Mouse (Mus musculus) heart, adult 9 months (tissue): ENCODE results near the gene Olfr1298.

Experiments
- DNase-seq, 2 experiments: peaks; one replicate each; pipeline ENCODE4 v3.0.0; 2022; ENCODE audit warnings: low spot score in 2 of 2

The Olfr1298 gene

DNA sequence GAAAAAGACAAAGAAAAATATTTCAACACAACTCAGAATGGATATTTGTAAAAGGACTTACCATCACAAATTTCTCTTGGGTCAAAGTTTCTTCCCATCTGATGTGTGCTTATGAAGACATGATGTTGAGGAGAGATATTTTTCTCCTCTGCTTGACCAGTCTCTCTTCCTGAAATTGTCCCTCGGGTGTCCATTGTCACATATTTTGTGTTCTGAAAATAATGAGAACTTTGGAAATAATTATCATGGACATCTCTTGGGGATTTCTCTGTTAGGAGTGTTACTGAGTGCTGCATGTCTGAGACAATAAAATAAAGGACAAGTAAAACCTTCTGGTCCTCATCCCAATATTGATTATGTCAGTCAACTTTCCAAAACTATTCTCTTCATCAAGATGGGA lies at the start of gene Olfr1298:
TSS of gene Olfr1298 (minus strand) at position 101 of the 400 bp plus-strand sequence.
- no peak for DNase-seq

DNA sequence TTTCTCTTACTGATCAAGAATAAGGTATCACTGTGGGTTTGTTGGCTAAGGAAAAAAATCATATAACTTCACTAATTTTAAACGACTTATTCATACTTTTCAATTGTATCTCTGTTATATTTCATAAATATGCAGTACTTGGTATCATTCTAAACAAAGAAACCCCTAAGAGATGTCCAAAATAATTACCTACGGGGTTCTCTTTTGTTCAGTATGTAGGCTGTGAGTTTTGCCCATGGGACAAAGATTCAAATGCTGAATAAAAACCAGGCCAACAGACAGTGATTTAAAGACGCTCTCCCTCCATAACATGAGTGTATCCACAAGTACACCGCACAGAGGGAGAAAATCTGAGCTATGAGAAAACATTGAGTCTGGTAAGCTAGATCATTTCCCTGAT lies 12.1 kb upstream of the Olfr1298 start, which contains the start of gene Olfr1299:
TSS of gene Olfr1299 (plus strand) at position 301 of the 400 bp plus-strand sequence.
- DNase-seq: no peak

DNA sequence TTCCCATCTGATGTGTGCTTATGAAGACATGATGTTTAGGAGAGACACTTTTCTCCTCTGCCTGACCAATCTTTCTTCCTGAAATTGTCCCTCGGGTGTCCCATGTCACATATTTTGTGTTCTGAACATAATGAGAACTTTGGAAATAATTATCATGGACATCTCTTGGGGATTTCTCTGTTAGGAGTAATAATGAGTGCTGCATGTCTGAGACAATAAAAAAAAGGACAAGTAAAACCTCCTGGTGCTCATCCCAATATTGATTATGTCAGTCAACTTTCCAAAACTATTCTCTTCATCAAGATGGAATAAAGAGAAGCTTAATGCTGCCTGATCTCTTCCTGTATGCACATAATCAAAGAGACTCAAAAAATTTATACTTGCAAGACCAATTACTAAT lies 22.6 kb downstream of the Olfr1298 start, which contains the start of gene Olfr1297:
TSS of gene Olfr1297 (minus strand) at position 101 of the 400 bp plus-strand sequence.
- DNase-seq: no peak
